Mouse (Mus musculus) kidney, adult 2 months (tissue): Measurements from ENCODE around the gene Fam20a. TPM values are rescaled to one million over a fixed set of nuclear protein-coding genes. Genes with fewer than 3 reads are reported as not detected.

ENCODE experiments used
- DNase-seq: peaks from one replicate; pipeline ENCODE4 v3.0.0; 2021
- H3K27ac ChIP-seq: fragments of 200-500 bp; 2 replicates; pipeline ENCODE4 v1.5.1; 2012; ENCODE audit warnings: low read depth, low read length, control low read depth, inconsistent platforms; ENCODE audit not compliant: insufficient read depth
- H3K27me3 ChIP-seq: fragments of 200-500 bp; replicated peaks from 2 replicates; pipeline ENCODE4 v1.6.1; 2012; ENCODE audit warnings: mild to moderate bottlenecking, moderate library complexity, low read length, inconsistent platforms; ENCODE audit not compliant: control insufficient read depth, insufficient read depth
- H3K36me3 ChIP-seq: fragments of 200-500 bp; 2 replicates; pipeline ENCODE4 v1.6.1; 2012; ENCODE audit warnings: mild to moderate bottlenecking, moderate library complexity, low read length, inconsistent platforms; ENCODE audit not compliant: control insufficient read depth, insufficient read depth
- H3K4me1 ChIP-seq: fragments of 200-500 bp; 2 replicates; pipeline ENCODE4 v1.6.1; 2011; ENCODE audit warnings: low read length; ENCODE audit not compliant: control insufficient read depth, insufficient read depth
- H3K4me3 ChIP-seq: fragments of 200-500 bp; 2 replicates; pipeline ENCODE4 v1.5.1; 2011; ENCODE audit warnings: mild to moderate bottlenecking, low read depth, low read length, control low read depth; ENCODE audit not compliant: insufficient read depth
- CTCF ChIP-seq: fragments of 200-500 bp; conservative IDR thresholded peaks from 2 replicates; pipeline ENCODE4 v1.5.1; 2011; ENCODE audit warnings: low read depth, mild to moderate bottlenecking, control low read depth, low read length, moderate library complexity, mixed read lengths; ENCODE audit not compliant: insufficient read depth, insufficient read length
- POLR2A ChIP-seq: fragments of 200-500 bp; IDR thresholded peaks from one replicate; pipeline ENCODE4 v1.6.1; 2011; ENCODE audit warnings: low read depth, low read length, control low read depth
- WGBS: fragments of 180-500 bp; shearing (Covaris S2); methylation state at CpG from one replicate; pipeline ENCODE4 v1.1.7; 2018; 5-methylcytosine and 5-hydroxymethylcytosine counted together
- polyA plus RNA-seq: library from polyadenylated mRNA; depleted of rRNA; stranded (reverse); fragments of >200 nt; gene quantifications from 2 replicates; pipeline ENCODE4 v1.2.3, GENCODE M21; 2012

Fam20a gene
- polyA plus RNA-seq, 1 experiment = 7.5 TPM

GRCm38 (mm10) chr11:109751636-109752603, 29.8 kb upstream of the Fam20a start:
- Histone ChIP-seq H3K4me3 (no peak overlapping the region), H3K27me3 (no peaks in the 10 kb centered on the region), H3K36me3 (no peaks in the 10 kb centered on the region), H3K4me1 (no peaks in the 10 kb centered on the region), H3K27ac (no peak overlapping the region)
- TF ChIP-seq CTCF (no peak), POLR2A (no peak)
- DNase-seq = no peak
- WGBS = 50% methylated on average over 12 of the region's 12 CpGs

DNA sequence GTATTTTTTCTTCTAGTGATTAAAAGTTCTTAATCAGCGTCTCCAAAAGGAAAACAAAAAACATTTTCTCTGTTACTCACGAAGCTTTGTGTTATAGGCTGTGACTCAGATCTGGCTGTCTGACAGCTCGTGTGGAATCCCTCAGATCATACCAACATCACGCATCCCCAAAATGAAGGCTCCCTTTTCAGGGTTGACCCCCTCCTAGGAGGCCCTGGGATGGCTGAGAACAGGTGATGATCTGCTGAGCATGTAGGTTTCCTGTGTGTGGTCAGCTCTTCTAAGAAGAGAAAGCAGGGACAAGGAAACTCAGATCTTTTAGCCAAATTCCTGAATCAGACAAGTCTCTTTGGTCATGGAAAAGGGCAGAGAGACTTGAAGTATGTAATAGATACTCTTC, 23.1 kb upstream of the Fam20a start:
- Histone ChIP-seq H3K4me1 (no peaks in the 10 kb centered on the region), H3K36me3 (no peaks in the 10 kb centered on the region), H3K27me3 (no peaks in the 10 kb centered on the region), H3K4me3 (no peak overlapping the region), H3K27ac (no peak overlapping the region)
- no peak for TF ChIP-seq CTCF
- no peak for TF ChIP-seq POLR2A
- DNase-seq = no peak
- 72% methylated on average over 4 of the region's 4 CpGs for whole genome bisulfite sequencing

DNA sequence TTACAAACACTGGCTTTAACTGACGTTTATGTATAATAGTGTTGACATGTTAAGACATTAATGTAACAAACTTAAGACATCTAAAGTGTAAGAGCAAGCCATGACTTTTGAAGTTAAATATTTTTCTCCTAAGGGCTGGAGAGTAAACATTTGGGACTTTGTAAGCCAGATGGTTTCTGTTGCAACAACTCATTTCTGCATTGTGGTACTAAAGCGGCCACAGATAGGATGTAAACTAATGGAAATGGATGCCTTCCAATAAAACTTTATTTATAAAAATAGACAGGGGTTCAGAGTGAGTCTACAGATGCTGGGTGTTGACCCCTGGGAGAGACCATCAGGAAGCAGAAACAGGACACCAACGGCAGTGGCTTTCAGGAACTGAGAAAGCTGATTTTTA, 15.9 kb upstream of the Fam20a start:
- H3K27ac ChIP-seq = no peak overlapping the region
- H3K4me1 ChIP-seq = no peaks in the 10 kb centered on the region
- WGBS = 56% methylated on average over 3 of the region's 3 CpGs
- no peaks in the 10 kb centered on the region for H3K36me3 ChIP-seq
- TF ChIP-seq POLR2A (no peak), CTCF (no peak)
- H3K27me3 ChIP-seq = no peaks in the 10 kb centered on the region
- H3K4me3 ChIP-seq = no peak overlapping the region
- DNase-seq = no peak

GRCm38 (mm10) chr11:109736406-109736805, 14.3 kb upstream of the Fam20a start:
- TF ChIP-seq POLR2A = no peak
- no peak for TF ChIP-seq CTCF
- H3K36me3 ChIP-seq = no peaks in the 10 kb centered on the region
- no peaks in the 10 kb centered on the region for H3K4me1 ChIP-seq
- no peak overlapping the region for H3K4me3 ChIP-seq
- H3K27me3 ChIP-seq = no peaks in the 10 kb centered on the region
- WGBS = 75% methylated on average over 3 of the region's 3 CpGs
- no peak overlapping the region for H3K27ac ChIP-seq
- no peak for DNase-seq

DNA sequence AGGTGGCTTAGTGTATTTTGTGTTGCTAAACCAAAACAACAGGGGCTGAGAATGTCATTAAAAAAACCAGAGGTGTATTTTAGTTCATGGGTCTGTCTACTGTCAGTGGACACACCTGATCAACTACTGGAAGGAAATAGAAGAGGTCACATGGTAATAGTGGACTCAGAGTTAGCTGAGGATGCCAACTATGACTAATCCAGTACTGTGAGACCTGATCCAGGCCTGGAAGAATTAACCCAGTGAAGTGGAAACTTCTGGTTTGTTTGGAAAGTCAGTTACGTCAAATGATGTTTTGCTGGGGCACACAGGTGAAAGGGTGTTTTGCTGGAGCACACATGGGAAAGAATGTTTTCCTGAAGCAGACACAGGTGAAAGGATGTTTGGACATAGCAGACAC, 12.3 kb upstream of the Fam20a start:
- Histone ChIP-seq H3K27me3 (no peaks in the 10 kb centered on the region), H3K4me1 (no peaks in the 10 kb centered on the region), H3K36me3 (no peaks in the 10 kb centered on the region), H3K27ac (no peak overlapping the region), H3K4me3 (no peak overlapping the region)
- WGBS = 60% methylated on average over 1 of the region's 1 CpGs
- TF ChIP-seq CTCF (no peak), POLR2A (no peak)
- peak; percentile 41 for DNase-seq

DNA sequence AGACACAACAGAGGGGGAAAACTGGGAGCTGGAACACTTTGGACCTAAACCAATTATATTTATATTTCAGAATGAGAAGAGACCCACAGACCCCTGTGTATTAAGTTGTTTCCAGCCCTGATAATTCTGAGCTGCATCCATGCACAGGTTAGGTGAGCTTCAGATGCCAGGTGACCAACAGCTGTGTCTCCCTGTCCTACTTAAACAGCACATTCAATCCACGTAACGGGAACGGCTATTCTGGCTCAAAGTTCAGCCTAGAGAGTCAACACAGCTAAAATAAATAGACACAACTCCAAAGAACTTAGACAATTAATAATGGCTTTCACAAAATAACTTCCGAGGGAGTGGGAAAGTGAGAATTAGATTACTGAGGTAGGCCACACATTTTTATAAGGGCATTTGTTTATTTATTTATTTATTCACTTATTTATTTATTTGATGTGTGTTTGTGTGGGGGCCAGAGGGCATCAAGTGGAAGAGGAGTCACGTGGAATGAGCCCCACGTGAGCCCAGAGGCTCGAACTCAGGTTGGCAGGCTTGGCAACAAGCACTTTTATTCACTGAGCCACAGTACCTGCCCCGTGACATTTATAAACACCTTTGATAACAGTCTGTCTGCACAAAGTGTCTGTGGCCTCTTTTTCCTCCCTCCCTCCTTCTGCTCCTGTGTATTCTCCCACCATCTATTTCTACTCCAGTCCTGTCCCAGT, 10.8 kb upstream of the Fam20a start:
- Histone ChIP-seq H3K4me1 (no peaks in the 10 kb centered on the region), H3K4me3 (no peak overlapping the region), H3K36me3 (no peaks in the 10 kb centered on the region), H3K27me3 (no peaks in the 10 kb centered on the region), H3K27ac (no peak overlapping the region)
- DNase-seq = no peak
- 66% methylated on average over 8 of the region's 8 CpGs for WGBS
- TF ChIP-seq POLR2A (no peak), CTCF (no peak)

GRCm38 (mm10) chr11:109728371-109728770, 6.3 kb upstream of the Fam20a start:
- H3K27ac ChIP-seq = no peak overlapping the region
- WGBS = 82% methylated on average over 3 of the region's 3 CpGs
- DNase-seq = no peak
- no peaks in the 10 kb centered on the region for H3K36me3 ChIP-seq
- no peaks in the 10 kb centered on the region for H3K4me1 ChIP-seq
- H3K27me3 ChIP-seq = no peaks in the 10 kb centered on the region
- H3K4me3 ChIP-seq = no peak overlapping the region
- no peak for TF ChIP-seq CTCF
- TF ChIP-seq POLR2A = no peak
